Mouse (Mus musculus) heart, embryonic 10.5 days (tissue): ENCODE data around the gene Ttc41. TPM values are rescaled to one million over a fixed set of nuclear protein-coding genes. Genes with fewer than 3 reads are reported as not detected.

Experiments used
- DNase-seq: peaks from one replicate; pipeline ENCODE4 v3.0.0-alpha.2; 2017; ENCODE audit warnings: low spot score
- H3K27ac ChIP-seq: fragments of 300-500 bp; sonication (generic); 2 replicates; pipeline ENCODE4 v1.5.1; 2016; ENCODE audit warnings: mild to moderate bottlenecking
- H3K27me3 ChIP-seq: fragments of 300-500 bp; sonication (generic); 2 replicates; pipeline ENCODE4 v1.6.1; 2016; ENCODE audit warnings: mild to moderate bottlenecking; ENCODE audit not compliant: poor library complexity, insufficient read depth, severe bottlenecking
- H3K36me3 ChIP-seq: fragments of 300-500 bp; sonication (generic); 2 replicates; pipeline ENCODE4 v1.6.1; 2016; ENCODE audit warnings: mild to moderate bottlenecking, moderate library complexity
- H3K4me1 ChIP-seq: fragments of 300-500 bp; sonication (generic); 2 replicates; pipeline ENCODE4 v1.6.1; 2016; ENCODE audit warnings: mild to moderate bottlenecking
- H3K4me3 ChIP-seq: fragments of 300-500 bp; sonication (generic); 2 replicates; pipeline ENCODE4 v1.5.1; 2016; ENCODE audit warnings: mild to moderate bottlenecking, moderate library complexity
- H3K9me3 ChIP-seq: fragments of 300-500 bp; sonication (generic); 2 replicates; pipeline ENCODE4 v1.6.1; 2016; ENCODE audit warnings: mild to moderate bottlenecking, moderate library complexity
- WGBS: fragments of 180-500 bp; shearing (Covaris S2); methylation state at CpG from one replicate; pipeline ENCODE4 v1.1.7; 2016; 5-methylcytosine and 5-hydroxymethylcytosine counted together
- polyA plus RNA-seq: library from polyadenylated mRNA; unstranded; fragments of >200 nt; fragmentation: Nextera tagmentation; extraction: Ambion mirVana; gene quantifications from 2 replicates; pipeline ENCODE4 v1.2.1, GENCODE M21; 2016

The Ttc41 gene
- polyA plus RNA-seq, 1 experiment from 2014 or later = 2.2 TPM

DNA sequence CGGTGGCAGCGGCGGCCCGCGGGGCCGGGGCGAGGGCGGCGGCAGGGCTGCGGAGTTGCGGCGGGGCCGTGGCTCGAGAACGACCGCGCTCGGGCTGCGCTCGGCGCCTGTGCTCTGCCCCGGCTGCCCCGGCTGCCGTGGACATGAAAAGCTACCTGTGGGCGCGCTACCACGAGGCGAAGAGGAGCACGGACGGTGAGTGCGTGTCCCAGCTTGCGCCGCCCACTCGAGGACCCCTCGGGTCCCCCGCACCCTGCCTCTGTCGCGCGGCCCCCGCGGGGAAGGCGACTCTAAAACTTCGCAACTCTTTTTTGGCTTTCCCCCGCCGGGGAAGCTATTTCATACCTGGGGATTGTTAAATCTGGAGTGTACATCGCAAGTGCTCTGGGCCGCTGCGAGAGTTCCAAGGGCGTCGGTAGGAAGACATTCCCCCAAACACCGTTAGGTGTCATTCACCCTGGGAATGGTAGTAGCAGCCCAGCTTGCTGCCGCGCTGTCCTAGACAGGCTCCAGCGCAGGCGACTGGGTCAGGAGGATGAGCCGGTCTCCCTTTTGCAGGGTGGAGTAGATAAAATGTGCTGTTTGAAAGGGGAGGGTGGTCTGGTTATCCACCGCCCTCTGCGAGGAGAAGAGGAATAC lies 73.6 kb downstream of the Ttc41 start:
- WGBS = under 1% methylated on average over 58 of the region's 58 CpGs
- no peaks in the 10 kb centered on the region for H3K36me3 ChIP-seq
- DNase-seq = peak; percentile 78
- H3K27me3 ChIP-seq = no peaks in the 10 kb centered on the region
- no peaks in the 10 kb centered on the region for H3K9me3 ChIP-seq
- peak overlapping the region; percentile 84 for H3K4me3 ChIP-seq
- peak overlapping the region; percentile 95 for H3K27ac ChIP-seq
- H3K4me1 ChIP-seq = peaks cover 38% of the 10 kb centered on the region

- H3K36me3 ChIP-seq = no peaks in the 10 kb centered on the region
- peaks cover 45% of the 10 kb centered on the region for H3K4me1 ChIP-seq
- H3K9me3 ChIP-seq = no peaks in the 10 kb centered on the region
- H3K27me3 ChIP-seq = no peaks in the 10 kb centered on the region
- peak overlapping the region; percentile 95; the same call in 1 of the 2 replicates for H3K27ac ChIP-seq
- peak overlapping the region; percentile 84 for H3K4me3 ChIP-seq
- WGBS = 16% methylated on average over 12 of the region's 12 CpGs
- no peak for DNase-seq
Measured at GRCm38 (mm10) chr10:86779816-86780500, 74.3 kb downstream of the Ttc41 start.

- no peak for DNase-seq
- Histone ChIP-seq H3K36me3 (no peaks in the 10 kb centered on the region), H3K27ac (no peak overlapping the region), H3K27me3 (no peaks in the 10 kb centered on the region), H3K4me1 (peaks cover 45% of the 10 kb centered on the region), H3K9me3 (no peaks in the 10 kb centered on the region), H3K4me3 (no peak overlapping the region)
- 36% methylated on average over 5 of the region's 5 CpGs for WGBS
Measured at GRCm38 (mm10) chr10:86781641-86782040, 76.0 kb downstream of the Ttc41 start.

DNA sequence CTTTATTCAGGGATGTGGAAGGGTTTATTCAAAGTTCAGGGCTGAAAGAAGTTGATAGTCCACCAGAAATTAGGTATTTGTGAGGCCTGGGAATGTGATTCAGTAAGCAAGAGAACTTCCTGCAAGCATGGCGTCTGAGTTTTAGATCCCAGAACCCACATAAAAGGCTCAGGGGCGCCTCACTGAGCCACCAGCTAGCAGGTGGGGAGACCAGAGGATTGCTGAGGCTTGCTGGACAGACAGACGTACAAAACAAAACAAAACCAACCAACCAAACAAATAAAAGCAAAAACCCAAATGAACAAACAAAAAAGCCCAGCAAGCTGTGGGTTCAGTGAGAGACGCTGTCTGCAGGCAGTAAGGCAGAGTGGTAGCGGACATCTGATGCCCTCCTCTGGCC lies 77.0 kb downstream of the Ttc41 start:
- 69% methylated on average over 5 of the region's 5 CpGs for WGBS
- H3K9me3 ChIP-seq = no peaks in the 10 kb centered on the region
- DNase-seq = no peak
- no peaks in the 10 kb centered on the region for H3K36me3 ChIP-seq
- H3K27ac ChIP-seq = 0 out of 2 replicates have a peak overlapping the region, but pooled peaks have one; percentile 16
- H3K27me3 ChIP-seq = no peaks in the 10 kb centered on the region
- H3K4me1 ChIP-seq = peaks cover 42% of the 10 kb centered on the region
- H3K4me3 ChIP-seq = no peak overlapping the region

DNA sequence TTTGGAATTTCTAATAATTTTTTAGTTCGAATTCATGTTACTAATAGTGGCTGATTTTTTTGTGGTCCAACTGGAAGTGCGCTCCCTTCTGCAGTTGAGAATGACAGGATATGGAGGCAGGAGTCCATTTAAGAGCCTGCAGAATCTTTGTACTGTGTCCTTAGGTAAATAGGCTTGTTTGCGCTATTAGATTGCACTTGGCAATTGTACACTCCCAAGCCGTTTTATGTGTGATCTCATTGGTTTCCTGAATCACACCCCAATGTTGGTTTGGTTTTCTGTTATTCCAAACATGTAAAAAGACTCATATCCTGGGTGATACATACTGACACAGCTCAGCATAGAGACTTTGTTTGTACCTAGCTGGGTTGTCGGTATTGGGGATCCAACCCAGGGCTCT lies 78.0 kb downstream of the Ttc41 start:
- WGBS = 83% methylated on average over 5 of the region's 5 CpGs
- H3K36me3 ChIP-seq = no peaks in the 10 kb centered on the region
- no peaks in the 10 kb centered on the region for H3K9me3 ChIP-seq
- H3K4me1 ChIP-seq = peaks cover 40% of the 10 kb centered on the region
- no peak overlapping the region for H3K27ac ChIP-seq
- H3K27me3 ChIP-seq = no peaks in the 10 kb centered on the region
- no peak overlapping the region for H3K4me3 ChIP-seq
- no peak for DNase-seq

DNA sequence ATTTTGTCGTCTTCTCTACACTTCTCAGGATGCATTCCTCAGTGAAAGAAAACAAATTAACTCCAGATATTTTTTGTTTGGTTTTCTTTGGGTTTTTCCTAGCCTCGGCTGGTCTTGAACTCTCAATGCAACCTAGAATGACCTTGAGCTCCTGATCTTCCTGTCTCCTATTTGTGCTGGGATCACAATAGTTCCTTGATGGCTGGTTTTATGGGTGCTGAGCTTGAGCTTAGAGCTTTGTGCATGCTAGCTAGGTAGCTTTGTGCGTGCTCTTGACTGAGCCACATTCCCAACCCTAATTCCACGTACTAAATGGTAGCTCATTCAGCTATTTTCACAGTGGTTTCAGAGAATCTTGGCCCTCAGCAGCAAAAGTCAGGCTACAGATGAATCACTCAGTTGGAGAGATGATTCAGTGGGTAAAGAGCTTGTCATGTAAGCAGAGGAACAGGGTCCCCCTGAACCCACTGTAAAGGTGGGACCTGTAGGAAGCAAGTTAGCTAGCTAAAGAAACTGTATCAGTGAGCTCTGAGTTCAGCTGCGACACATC lies 78.6 kb downstream of the Ttc41 start:
- Histone ChIP-seq H3K4me3 (no peak overlapping the region), H3K36me3 (no peaks in the 10 kb centered on the region), H3K27ac (no peak overlapping the region), H3K4me1 (peaks cover 36% of the 10 kb centered on the region), H3K9me3 (no peaks in the 10 kb centered on the region), H3K27me3 (no peaks in the 10 kb centered on the region)
- WGBS = 82% methylated on average over 5 of the region's 5 CpGs
- DNase-seq = no peak

- Histone ChIP-seq H3K4me3 (no peak overlapping the region), H3K36me3 (no peaks in the 10 kb centered on the region), H3K9me3 (no peaks in the 10 kb centered on the region), H3K4me1 (peaks cover 27% of the 10 kb centered on the region), H3K27ac (no peak overlapping the region), H3K27me3 (no peaks in the 10 kb centered on the region)
- no peak for DNase-seq
- 80% methylated on average over 2 of the region's 2 CpGs for WGBS
Measured at GRCm38 (mm10) chr10:86785396-86785795, 79.8 kb downstream of the Ttc41 start.

- no peak for DNase-seq
- Histone ChIP-seq H3K27me3 (no peaks in the 10 kb centered on the region), H3K27ac (no peak overlapping the region), H3K9me3 (no peaks in the 10 kb centered on the region), H3K36me3 (no peaks in the 10 kb centered on the region), H3K4me3 (no peak overlapping the region), H3K4me1 (peaks cover 28% of the 10 kb centered on the region)
- 94% methylated on average over 5 of the region's 5 CpGs for WGBS
Measured at GRCm38 (mm10) chr10:86786083-86786482, 80.5 kb downstream of the Ttc41 start.

- Histone ChIP-seq H3K4me3 (no peak overlapping the region), H3K27ac (no peak overlapping the region), H3K4me1 (peaks cover 28% of the 10 kb centered on the region), H3K27me3 (no peaks in the 10 kb centered on the region), H3K36me3 (no peaks in the 10 kb centered on the region), H3K9me3 (no peaks in the 10 kb centered on the region)
- DNase-seq = no peak
- WGBS = 65% methylated on average over 5 of the region's 5 CpGs
Measured at GRCm38 (mm10) chr10:86788193-86788592, 82.6 kb downstream of the Ttc41 start.

- Histone ChIP-seq H3K27ac (no peak overlapping the region), H3K4me3 (no peak overlapping the region), H3K4me1 (peaks cover 37% of the 10 kb centered on the region), H3K36me3 (no peaks in the 10 kb centered on the region), H3K27me3 (no peaks in the 10 kb centered on the region), H3K9me3 (no peaks in the 10 kb centered on the region)
- 85% methylated on average over 7 of the region's 7 CpGs for WGBS
- DNase-seq = no peak
Measured at GRCm38 (mm10) chr10:86789146-86789672, 83.6 kb downstream of the Ttc41 start.

DNA sequence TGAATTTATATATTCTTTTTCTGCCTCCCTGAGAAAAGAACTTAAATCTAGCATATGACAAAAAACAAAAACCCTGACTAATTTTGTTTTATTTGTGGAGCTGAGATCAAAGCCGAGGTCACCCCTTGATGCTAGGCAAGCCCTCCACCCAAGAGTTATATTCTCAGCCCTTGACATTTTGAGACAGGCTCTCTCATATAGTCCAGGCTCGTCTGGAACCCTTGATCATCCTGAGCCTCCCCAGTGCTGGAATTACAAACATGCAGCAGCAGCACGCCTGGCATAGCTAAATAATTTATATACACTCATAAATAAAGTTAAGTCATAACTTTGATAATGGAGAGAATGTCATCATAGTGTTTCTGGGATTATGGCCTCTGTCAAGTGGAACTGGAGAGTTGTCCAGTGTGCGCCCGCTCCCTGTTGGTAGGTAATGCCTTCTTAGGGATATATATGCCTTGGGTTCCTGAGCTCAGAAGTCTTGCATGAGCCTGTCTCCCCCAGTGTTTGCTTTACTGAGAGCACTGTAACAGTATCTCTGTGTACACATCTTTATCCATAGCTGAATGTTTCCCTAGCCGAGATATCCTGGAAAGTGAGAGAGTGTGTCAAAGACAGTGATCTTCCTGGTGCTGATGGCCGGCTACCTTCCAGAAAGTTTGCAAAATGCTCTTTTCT lies 86.0 kb downstream of the Ttc41 start:
- 65% methylated on average over 7 of the region's 7 CpGs for WGBS
- H3K4me3 ChIP-seq = no peak overlapping the region
- no peaks in the 10 kb centered on the region for H3K36me3 ChIP-seq
- H3K27ac ChIP-seq = no peak overlapping the region
- H3K27me3 ChIP-seq = no peaks in the 10 kb centered on the region
- DNase-seq = no peak
- peaks cover 46% of the 10 kb centered on the region for H3K4me1 ChIP-seq
- no peaks in the 10 kb centered on the region for H3K9me3 ChIP-seq

DNA sequence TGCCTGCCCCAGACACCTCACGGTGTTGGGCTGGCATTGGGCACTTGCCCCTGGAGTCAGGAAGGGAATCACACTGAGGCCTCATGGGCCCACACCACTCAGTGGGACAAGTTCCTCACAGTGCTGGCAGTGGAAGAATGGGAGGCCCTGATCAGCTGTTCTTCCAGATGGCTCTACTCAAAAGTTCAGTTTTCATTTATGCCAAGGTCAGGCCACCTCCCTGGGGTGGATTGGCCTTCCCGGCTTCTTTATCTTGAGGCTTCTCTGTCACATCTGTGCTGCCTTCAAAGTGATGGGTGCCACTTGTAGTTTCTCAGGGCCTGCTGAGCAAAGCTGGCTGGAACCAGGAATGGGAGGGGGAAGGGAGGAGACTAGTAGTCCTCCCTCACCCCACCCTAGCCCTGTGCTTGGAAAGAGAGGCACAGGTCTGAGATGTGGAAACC lies 87.9 kb downstream of the Ttc41 start:
- H3K27ac ChIP-seq = peak overlapping the region; percentile 70
- 42% methylated on average over 2 of the region's 2 CpGs for WGBS

GRCm38 (mm10) chr10:86794196-86794595 lies 88.6 kb downstream of the Ttc41 start:
- H3K27ac ChIP-seq = no peak overlapping the region

More for the DNA sequence above, 87.9 kb downstream of the Ttc41 start:
- no peak overlapping the region for H3K4me3 ChIP-seq
- no peaks in the 10 kb centered on the region for H3K36me3 ChIP-seq
- DNase-seq = no peak
- peaks cover 40% of the 10 kb centered on the region for H3K4me1 ChIP-seq
- no peaks in the 10 kb centered on the region for H3K9me3 ChIP-seq
- H3K27me3 ChIP-seq = no peaks in the 10 kb centered on the region

More at GRCm38 (mm10) chr10:86794196-86794595, 88.6 kb downstream of the Ttc41 start:
- Histone ChIP-seq H3K36me3 (no peaks in the 10 kb centered on the region), H3K4me1 (peaks cover 40% of the 10 kb centered on the region), H3K9me3 (no peaks in the 10 kb centered on the region), H3K27me3 (no peaks in the 10 kb centered on the region), H3K4me3 (no peak overlapping the region)
- DNase-seq = no peak
- 86% methylated on average over 4 of the region's 4 CpGs for WGBS
